Mouse (Mus musculus) ovary, postnatal 10 days (tissue): Measurements from ENCODE around the gene Smarcd3.
A peak's percentile ranks its signal among the peaks of the same experiment; 100 is the strongest.
"Not testable (repeated sequence)": the region's sequence is repeated elsewhere in the genome, so short reads cannot be mapped to it uniquely, and the experiment has no call there.

Experiments
- DNase-seq: peaks from one replicate; pipeline ENCODE4 v3.0.0; 2022; ENCODE audit warnings: low spot score

The Smarcd3 gene

GRCm38 (mm10) chr5:24555335-24555734 lies 68.9 kb downstream of the Smarcd3 start:
- DNase-seq, result not testable (repeated sequence)

GRCm38 (mm10) chr5:24553621-24554244 lies 70.5 kb downstream of the Smarcd3 start:
- DNase-seq, result no peak

- no peak for DNase-seq
Observed at GRCm38 (mm10) chr5:24551317-24551688, 72.9 kb downstream of the Smarcd3 start.

- peak; percentile 35 for DNase-seq
Observed at GRCm38 (mm10) chr5:24550598-24551316, 73.5 kb downstream of the Smarcd3 start.

- DNase-seq, result no peak
Observed at GRCm38 (mm10) chr5:24542643-24543042, 81.6 kb downstream of the Smarcd3 start.

GRCm38 (mm10) chr5:24541144-24541569 lies 83.1 kb downstream of the Smarcd3 start:
- no peak for DNase-seq
